Mouse (Mus musculus): ENCODE results near the gene Lca5l. TPM values are rescaled to one million over a fixed set of nuclear protein-coding genes. Genes with fewer than 3 reads are reported as not detected.

Gene Lca5l
- polyA plus RNA-seq, 1 experiment from 2014 or later, result 1.6 TPM

Other genes with a start within 250 kb of the Lca5l start
- gene Psmg1, start 201.3 kb downstream of the Lca5l start, polyA plus RNA-seq (2015; fragmentation: Nextera tagmentation; extraction: Ambion mirVana), result 63.6 and 67.6 TPM in 2 replicates
- gene Brwd1, start 109.7 kb downstream of the Lca5l start, polyA plus RNA-seq (2015; fragmentation: Nextera tagmentation; extraction: Ambion mirVana), result 249 and 258 TPM in 2 replicates
- gene Hmgn1, start 64.5 kb downstream of the Lca5l start, polyA plus RNA-seq (2015; fragmentation: Nextera tagmentation; extraction: Ambion mirVana), result 441 and 519 TPM in 2 replicates
- gene Wrb, start 46.9 kb downstream of the Lca5l start, polyA plus RNA-seq (2015; fragmentation: Nextera tagmentation; extraction: Ambion mirVana), result 157 and 162 TPM in 2 replicates
- gene Sh3bgr, start 8.2 kb upstream of the Lca5l start, polyA plus RNA-seq (2015; fragmentation: Nextera tagmentation; extraction: Ambion mirVana), result 3.0 and 4.6 TPM in 2 replicates
- gene B3galt5, start 43.5 kb upstream of the Lca5l start, polyA plus RNA-seq (2015; fragmentation: Nextera tagmentation; extraction: Ambion mirVana), result 2.3 and 3.0 TPM in 2 replicates